Mouse (Mus musculus) E14TG2a.4 (cell line): ENCODE results near the gene Pced1a.

ENCODE experiments used
- NANOG ChIP-seq: IDR thresholded peaks from 2 replicates; pipeline ENCODE4 v1.6.1; 2014; ENCODE audit warnings: borderline replicate concordance, low read length, mixed read lengths
- POU5F1 ChIP-seq: IDR thresholded peaks from 2 replicates; pipeline ENCODE4 v1.6.1; 2014; ENCODE audit warnings: low read length, borderline replicate concordance

DNA sequence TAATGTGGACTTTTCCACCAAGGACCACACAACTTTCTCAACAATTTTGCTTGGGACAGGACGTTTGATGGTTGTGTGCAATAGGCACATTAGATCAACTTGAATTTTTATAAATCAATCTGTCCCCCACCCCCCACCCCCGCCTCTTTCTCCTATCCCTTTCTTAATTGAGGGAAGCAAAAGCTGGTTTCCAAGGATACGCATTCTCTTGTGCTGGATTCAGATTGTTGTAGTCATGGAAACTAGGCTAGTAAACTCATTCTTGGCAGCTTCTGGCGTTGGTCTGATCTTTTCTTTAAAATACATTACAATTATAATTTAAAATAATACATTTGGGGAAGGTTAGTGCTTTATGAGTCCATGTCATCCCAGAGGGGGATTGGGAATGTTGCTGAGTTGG, 44.9 kb upstream of the Pced1a start:
- TF ChIP-seq NANOG, result no peak
- TF ChIP-seq POU5F1, result no peak
